In genomic region chr13:37312222-37312928, GRCm38 (mm10) we compare ENCODE assay signal across 8 mouse cellular contexts. TPM values are rescaled to one million over a fixed set of nuclear protein-coding genes. Genes with fewer than 3 reads are reported as not detected.
DNase-seq lines count a peak whose midpoint lies in the region; ATAC-seq and TF ChIP-seq lines count a peak whose summit lies in the region.

No protein-coding gene starts in this region.

- no peak for TF ChIP-seq POLR2A in brain, embryonic 14.5 days (IDR thresholded peaks at IDR 0.05; ENCODE audit: borderline replicate concordance, extremely low read depth, insufficient read depth, insufficient read length, poor library complexity, severe bottlenecking)
- TF ChIP-seq POLR2A in myocyte (IDR thresholded peaks at IDR 0.05; ENCODE audit: insufficient read length, low read depth) = no peak

- 2% methylated on average over 25 of the region's 25 CpGs for WGBS in forebrain, embryonic 10.5 days
- 2% methylated on average over 25 of the region's 25 CpGs for WGBS in heart, embryonic 14.5 days
- 4% methylated on average over 25 of the region's 25 CpGs for WGBS in liver, embryonic 11.5 days

- no peaks in the 10 kb centered on the region for H3K79me2 ChIP-seq in myocyte (ENCODE audit: control insufficient read depth, insufficient read depth)

- ATAC-seq in heart, embryonic 14.5 days (ENCODE audit: insufficient number of reproducible peaks, insufficient read depth, low FRiP score, low read depth) = peak; percentile 84
- ATAC-seq in liver, embryonic 11.5 days (replicated peaks; ENCODE audit: low FRiP score) = peak; percentile 73

- no peak overlapping the region for H3ac ChIP-seq in myocyte (ENCODE audit: control insufficient read depth, insufficient read length)

- no peaks in the 10 kb centered on the region for H3K9me3 ChIP-seq in forebrain, embryonic 10.5 days
- no peaks in the 10 kb centered on the region for H3K9me3 ChIP-seq in heart, embryonic 14.5 days (ENCODE audit: control insufficient read depth, low read length)
- H3K9me3 ChIP-seq in liver, embryonic 11.5 days (ENCODE audit: control insufficient read depth, low read length) = no peaks in the 10 kb centered on the region

- H3K4me1 ChIP-seq in forebrain, embryonic 10.5 days = peaks cover 24% of the 10 kb centered on the region
- peaks cover 6 to 7% of the 10 kb centered on the region in 2 experiments; a peak in 3 of 4 replicates for H3K4me1 ChIP-seq in heart, embryonic 14.5 days (ENCODE audit: control insufficient read depth in 2 of 2, insufficient read depth in 2 of 2, low read length in 2 of 2)
- peaks cover 2% of the 10 kb centered on the region; the same call in 1 of the 2 replicates for H3K4me1 ChIP-seq in liver, embryonic 11.5 days (replicated peaks; ENCODE audit: control insufficient read depth, insufficient read depth, low read length)

- peak; percentile 76 for DNase-seq in CD4-positive helper T cell, adult 2 months (ENCODE audit: low read depth, low spot score)
- DNase-seq in brain, embryonic 14.5 days (ENCODE audit: low read depth) = peak; percentile 98
- peak; percentile 89 for DNase-seq in forebrain, embryonic 10.5 days (ENCODE audit: extremely low spot score, low spot score)
- DNase-seq in kidney, postnatal 10 days = peak; percentile 94
- peak; percentile 68 for DNase-seq in liver, embryonic 11.5 days (ENCODE audit: low spot score)
- DNase-seq in spleen, postnatal 4 days (ENCODE audit: low spot score in 2 of 2) = peak; percentile 76 to 84

- H3K4me2 ChIP-seq in heart, embryonic 14.5 days (ENCODE audit: low read length) = peak overlapping the region; percentile 82
- peak overlapping the region; percentile 74 for H3K4me2 ChIP-seq in liver, embryonic 11.5 days
- peak overlapping the region; percentile 58 for H3K4me2 ChIP-seq in myocyte (ENCODE audit: low read depth)

- H3K27ac ChIP-seq in forebrain, embryonic 10.5 days = peak overlapping the region; percentile 88
- no peak overlapping the region for H3K27ac ChIP-seq in heart, embryonic 14.5 days (replicated peaks in 1 of 2; ENCODE audit: control insufficient read depth in 1 of 2, insufficient read depth in 1 of 2, low read depth in 2 of 2, low read length in 2 of 2)
- no peak overlapping the region for H3K27ac ChIP-seq in liver, embryonic 11.5 days (ENCODE audit: low read depth, low read length)

- H3K27me3 ChIP-seq in forebrain, embryonic 10.5 days (ENCODE audit: poor library complexity, severe bottlenecking) = peaks cover 30% of the 10 kb centered on the region
- peaks cover 6% of the 10 kb centered on the region; the same call in 1 of the 2 replicates for H3K27me3 ChIP-seq in heart, embryonic 14.5 days (ENCODE audit: control insufficient read depth, insufficient read depth, low read length)
- H3K27me3 ChIP-seq in liver, embryonic 11.5 days (replicated peaks; ENCODE audit: control insufficient read depth, insufficient read depth, low read length) = peaks cover 6% of the 10 kb centered on the region
- no peaks in the 10 kb centered on the region for H3K27me3 ChIP-seq in myocyte (ENCODE audit: control insufficient read depth, insufficient read depth, insufficient read length)

- H3K4me3 ChIP-seq in forebrain, embryonic 10.5 days = peak overlapping the region; percentile 52
- peak overlapping the region; percentile 40 to 44 for H3K4me3 ChIP-seq in heart, embryonic 14.5 days (ENCODE audit: control insufficient read depth in 1 of 2, insufficient read depth in 1 of 2, low read depth in 1 of 2, low read length in 2 of 2)
- peak overlapping the region; percentile 33 for H3K4me3 ChIP-seq in liver, embryonic 11.5 days (ENCODE audit: low read depth, low read length)
- H3K4me3 ChIP-seq in myocyte = no peak overlapping the region

- peak overlapping the region; percentile 71 for H3K9ac ChIP-seq in heart, embryonic 14.5 days (ENCODE audit: low read length)
- 0 out of 2 replicates have a peak overlapping the region, but pooled peaks have one; percentile 20 for H3K9ac ChIP-seq in liver, embryonic 11.5 days (ENCODE audit: low read depth, low read length)

- TF ChIP-seq CTCF in brain, embryonic 14.5 days (IDR thresholded peaks at IDR 0.05; ENCODE audit: borderline replicate concordance, extremely low read depth, insufficient read depth, insufficient read length) = peak; percentile 83

- H3K36me3 ChIP-seq in forebrain, embryonic 10.5 days (replicated peaks) = no peaks in the 10 kb centered on the region
- H3K36me3 ChIP-seq in heart, embryonic 14.5 days (ENCODE audit: control insufficient read depth, insufficient read depth, low read length) = no peaks in the 10 kb centered on the region
- no peaks in the 10 kb centered on the region for H3K36me3 ChIP-seq in liver, embryonic 11.5 days (ENCODE audit: control insufficient read depth, insufficient read depth, low read length)
- H3K36me3 ChIP-seq in myocyte (ENCODE audit: control insufficient read depth, insufficient read depth) = no peaks in the 10 kb centered on the region

TF ChIP-seq in myocyte, 11 proteins besides CTCF, POLR2A, EP300 and RAD21:
- no peak for TF ChIP-seq MAX (IDR thresholded peaks at IDR 0.05; ENCODE audit: low read depth)
- TF ChIP-seq TCF12 (IDR thresholded peaks at IDR 0.05; ENCODE audit: insufficient read depth, poor library complexity, severe bottlenecking) = no peak
- peak; percentile 17 to 74 (median 69) for TF ChIP-seq MYOD1 (IDR thresholded peaks at IDR 0.05; ENCODE audit: control insufficient read depth in 1 of 3, insufficient read length in 2 of 3, low read depth in 2 of 3)
- no peak for TF ChIP-seq REST (IDR thresholded peaks at IDR 0.05; ENCODE audit: insufficient read depth, insufficient read length)
- peak in 1 of 3 experiments; percentile 61 for TF ChIP-seq MYOG (IDR thresholded peaks at IDR 0.05; ENCODE audit: control insufficient read depth in 1 of 3, insufficient read depth in 1 of 3, insufficient read length in 2 of 3, low read depth in 2 of 3)
- no peak for TF ChIP-seq TCF3 (IDR thresholded peaks at IDR 0.05; ENCODE audit: insufficient read length, low read depth)
- TF ChIP-seq POLR2AphosphoS2 (IDR thresholded peaks at IDR 0.05; ENCODE audit: insufficient read length, low read depth) = no peak
- TF ChIP-seq SRF (IDR thresholded peaks at IDR 0.05; ENCODE audit: control insufficient read depth, insufficient read length, low read depth) = no peak
- TF ChIP-seq USF1 (IDR thresholded peaks at IDR 0.05; ENCODE audit: low read depth) = no peak
- TF ChIP-seq E2F4 (IDR thresholded peaks at IDR 0.05; ENCODE audit: insufficient read depth) = no peak
- TF ChIP-seq CEBPB (IDR thresholded peaks at IDR 0.05; ENCODE audit: insufficient read depth, poor library complexity, severe bottlenecking) = peak; percentile 97

RNA-seq across cellular contexts. Expression of gene Ly86, which starts 32.6 kb away (rescaled TPM):
- 5.6 and 6.0 TPM in 2 replicates for polyA plus RNA-seq in brain, embryonic 14.5 days (2012; rRNA removed)
- polyA plus RNA-seq in forebrain, embryonic 10.5 days (2016; fragmentation: Nextera tagmentation; extraction: Ambion mirVana) = 3.0 and 4.2 TPM in 2 replicates
- polyA plus RNA-seq in heart, embryonic 14.5 days (2014; fragmentation: Nextera tagmentation; extraction: Ambion mirVana) = 9.4 and 9.8 TPM in 2 replicates
- 8.3 and 9.4 TPM in 2 replicates for polyA plus RNA-seq in liver, embryonic 11.5 days (2014; fragmentation: Nextera tagmentation; extraction: Ambion mirVana)
- polyA plus RNA-seq in myocyte (2012; fragmentation: generic; extraction: Trizol) = not detected
